Mouse (Mus musculus) megakaryocyte, embryonic 14.5 days (primary cell): ENCODE measurements at regions not wholly inside any gene's neighbourhood (a gene's known extent, or its start where the extent isn't known, plus 50 kb on each side); places are given as distances from the start of the nearest gene placed in this dataset.

Experiments used
- H3K27me3 ChIP-seq: replicated peaks from 2 replicates; pipeline ENCODE3; 2012; ENCODE audit warnings: inconsistent platforms
- H3K36me3 ChIP-seq: replicated peaks from 2 replicates; pipeline ENCODE3; 2012; ENCODE audit warnings: low read length, inconsistent platforms, mixed read lengths
- H3K4me1 ChIP-seq: 2 replicates; pipeline ENCODE4 v1.6.1; 2012; ENCODE audit warnings: inconsistent platforms
- H3K4me3 ChIP-seq: replicated peaks from 2 replicates; pipeline ENCODE3; 2012; ENCODE audit warnings: moderate library complexity, mild to moderate bottlenecking, inconsistent platforms
- H3K9me3 ChIP-seq: 2 replicates; pipeline ENCODE4 v1.6.1; 2012; ENCODE audit warnings: inconsistent platforms
- FLI1 ChIP-seq: IDR thresholded peaks from 2 replicates; pipeline ENCODE4 v1.6.1; 2012; ENCODE audit warnings: low read length, inconsistent platforms, mixed read lengths
- GATA1 ChIP-seq: IDR thresholded peaks from 3 replicates; pipeline ENCODE4 v1.6.1; 2012; ENCODE audit warnings: mixed read lengths, low read length, inconsistent platforms, borderline replicate concordance

DNA sequence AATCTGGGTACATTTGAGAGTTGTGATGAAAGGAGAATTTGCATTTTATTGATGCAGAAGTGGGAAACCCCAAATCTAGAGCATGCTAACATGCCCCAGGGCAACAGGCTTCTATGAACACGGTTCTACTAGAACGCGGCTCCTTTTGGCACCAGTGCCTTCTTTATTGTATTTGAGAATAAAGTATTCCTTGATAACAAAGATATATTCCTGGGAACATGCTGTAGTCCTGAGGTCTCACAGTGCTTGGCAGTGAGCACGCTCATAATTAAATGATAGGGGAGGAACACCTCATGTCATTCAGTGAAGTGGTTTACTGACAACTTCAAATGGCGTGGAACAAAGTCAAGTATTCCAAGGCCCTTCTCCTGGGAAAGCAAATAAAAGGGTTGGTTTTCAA, 212.1 kb upstream of the Osr1 start:
- H3K4me3 ChIP-seq = no peak overlapping the region
- no peak for TF ChIP-seq GATA1
- TF ChIP-seq FLI1 = no peak
- H3K4me1 ChIP-seq = no peaks in the 10 kb centered on the region
- no peaks in the 10 kb centered on the region for H3K27me3 ChIP-seq
- H3K9me3 ChIP-seq = 0 out of 2 replicates have a peak, but pooled peaks cover 12% of the 10 kb centered on the region
- H3K36me3 ChIP-seq = no peaks in the 10 kb centered on the region

DNA sequence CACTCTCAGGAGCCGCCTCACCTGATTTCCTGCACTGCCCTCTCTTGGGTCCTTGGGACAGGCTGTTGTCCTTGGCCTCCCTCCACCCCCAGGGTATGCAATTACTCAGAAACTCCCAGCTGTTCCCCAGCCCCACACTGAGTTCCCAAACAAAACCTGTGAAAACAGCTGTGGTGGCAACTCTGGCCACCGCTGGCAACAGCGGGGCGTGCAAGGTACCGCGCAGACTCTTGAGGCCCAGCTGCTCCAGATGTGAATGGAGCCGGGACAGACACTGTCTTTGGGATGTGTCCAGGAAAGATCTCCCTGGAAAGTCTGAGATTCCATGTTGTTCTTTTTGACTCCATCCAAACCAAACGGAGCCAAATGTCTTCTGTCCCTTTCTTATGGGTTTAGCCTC, 211.0 kb upstream of the Osr1 start:
- Histone ChIP-seq H3K4me3 (no peak overlapping the region), H3K4me1 (no peaks in the 10 kb centered on the region)
- TF ChIP-seq GATA1 = no peak
- no peak for TF ChIP-seq FLI1

DNA sequence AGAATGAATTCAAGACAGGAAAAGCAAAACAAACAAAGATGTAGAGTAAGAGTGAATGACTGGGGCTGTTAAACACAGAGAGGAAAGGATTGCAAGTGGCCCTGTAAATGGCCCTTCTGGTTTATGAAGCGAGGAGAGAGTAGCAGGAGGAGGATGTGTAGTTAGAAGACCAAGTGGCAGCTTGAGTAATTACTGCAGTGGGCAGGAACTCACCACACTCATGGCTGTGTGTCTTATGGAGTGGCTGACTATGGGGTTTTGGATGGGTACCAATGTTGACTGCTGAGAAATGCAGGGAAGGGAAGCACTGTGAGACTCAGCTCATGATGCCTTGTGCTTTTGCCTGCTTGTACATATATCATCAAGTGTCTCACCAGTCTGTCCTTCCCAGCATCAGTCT, 204.0 kb upstream of the Osr1 start:
- Histone ChIP-seq H3K4me3 (no peak overlapping the region), H3K36me3 (no peaks in the 10 kb centered on the region), H3K4me1 (no peaks in the 10 kb centered on the region), H3K27me3 (no peaks in the 10 kb centered on the region), H3K9me3 (peaks cover 3% of the 10 kb centered on the region; the same call in 1 of the 2 replicates)
- no peak for TF ChIP-seq FLI1
- no peak for TF ChIP-seq GATA1

More for the DNA sequence above, 211.0 kb upstream of the Osr1 start:
- Histone ChIP-seq H3K27me3 (no peaks in the 10 kb centered on the region), H3K36me3 (no peaks in the 10 kb centered on the region), H3K9me3 (0 out of 2 replicates have a peak, but pooled peaks cover 12% of the 10 kb centered on the region)

GRCm38 (mm10) chr12:9368682-9369081, 201.2 kb upstream of the Osr1 start:
- TF ChIP-seq FLI1 = no peak
- no peaks in the 10 kb centered on the region for H3K36me3 ChIP-seq
- H3K9me3 ChIP-seq = peaks cover 4% of the 10 kb centered on the region
- no peak overlapping the region for H3K4me3 ChIP-seq
- no peaks in the 10 kb centered on the region for H3K27me3 ChIP-seq
- H3K4me1 ChIP-seq = no peaks in the 10 kb centered on the region

GRCm38 (mm10) chr12:9401956-9402355, 168.0 kb upstream of the Osr1 start:
- H3K4me1 ChIP-seq = no peaks in the 10 kb centered on the region
- TF ChIP-seq GATA1 (no peak), FLI1 (no peak)

DNA sequence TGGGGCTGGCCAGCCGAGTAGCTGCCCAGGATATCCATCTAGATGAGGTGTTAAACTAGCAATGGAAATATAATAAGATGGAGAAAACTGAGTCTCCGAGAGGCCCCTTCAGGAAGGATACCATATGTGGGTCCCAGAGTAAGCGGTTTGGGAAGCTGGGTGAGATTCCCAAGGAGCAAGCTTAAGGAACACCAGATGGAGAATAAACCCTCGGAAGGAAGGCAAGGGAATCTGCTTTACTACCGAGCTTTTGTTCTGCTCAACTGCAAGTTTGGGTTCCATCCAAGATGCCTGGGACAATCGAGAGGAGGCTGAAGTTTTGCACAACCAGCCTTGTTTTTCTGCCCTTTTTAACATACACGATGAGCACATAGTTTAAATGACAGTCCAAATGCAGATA, 164.9 kb upstream of the Osr1 start:
- Histone ChIP-seq H3K27me3 (no peaks in the 10 kb centered on the region), H3K9me3 (no peaks in the 10 kb centered on the region; the same call in 1 of the 2 replicates), H3K4me3 (no peak overlapping the region), H3K4me1 (no peaks in the 10 kb centered on the region), H3K36me3 (no peaks in the 10 kb centered on the region)
- no peak for TF ChIP-seq GATA1
- TF ChIP-seq FLI1 = no peak

More at GRCm38 (mm10) chr12:9401956-9402355, 168.0 kb upstream of the Osr1 start:
- no peaks in the 10 kb centered on the region for H3K27me3 ChIP-seq
- no peak overlapping the region for H3K4me3 ChIP-seq
- no peaks in the 10 kb centered on the region; the same call in 1 of the 2 replicates for H3K9me3 ChIP-seq
- no peaks in the 10 kb centered on the region for H3K36me3 ChIP-seq

GRCm38 (mm10) chr12:9419311-9419710, 150.6 kb upstream of the Osr1 start:
- TF ChIP-seq GATA1 = no peak
- Histone ChIP-seq H3K36me3 (no peaks in the 10 kb centered on the region), H3K4me3 (no peak overlapping the region)

GRCm38 (mm10) chr12:9430656-9431055, 139.3 kb upstream of the Osr1 start:
- Histone ChIP-seq H3K9me3 (peaks cover 5% of the 10 kb centered on the region; the same call in 1 of the 2 replicates), H3K4me3 (no peak overlapping the region), H3K27me3 (no peaks in the 10 kb centered on the region), H3K4me1 (no peaks in the 10 kb centered on the region), H3K36me3 (no peaks in the 10 kb centered on the region)
- TF ChIP-seq GATA1 (no peak), FLI1 (no peak)

More at GRCm38 (mm10) chr12:9419311-9419710, 150.6 kb upstream of the Osr1 start:
- Histone ChIP-seq H3K4me1 (no peaks in the 10 kb centered on the region), H3K9me3 (peaks cover 6% of the 10 kb centered on the region; the same call in 1 of the 2 replicates), H3K27me3 (no peaks in the 10 kb centered on the region)

GRCm38 (mm10) chr12:9438575-9439161, 131.2 kb upstream of the Osr1 start:
- Histone ChIP-seq H3K9me3 (no peaks in the 10 kb centered on the region), H3K36me3 (no peaks in the 10 kb centered on the region), H3K4me3 (no peak overlapping the region), H3K4me1 (no peaks in the 10 kb centered on the region), H3K27me3 (no peaks in the 10 kb centered on the region)
- no peak for TF ChIP-seq FLI1
- no peak for TF ChIP-seq GATA1

DNA sequence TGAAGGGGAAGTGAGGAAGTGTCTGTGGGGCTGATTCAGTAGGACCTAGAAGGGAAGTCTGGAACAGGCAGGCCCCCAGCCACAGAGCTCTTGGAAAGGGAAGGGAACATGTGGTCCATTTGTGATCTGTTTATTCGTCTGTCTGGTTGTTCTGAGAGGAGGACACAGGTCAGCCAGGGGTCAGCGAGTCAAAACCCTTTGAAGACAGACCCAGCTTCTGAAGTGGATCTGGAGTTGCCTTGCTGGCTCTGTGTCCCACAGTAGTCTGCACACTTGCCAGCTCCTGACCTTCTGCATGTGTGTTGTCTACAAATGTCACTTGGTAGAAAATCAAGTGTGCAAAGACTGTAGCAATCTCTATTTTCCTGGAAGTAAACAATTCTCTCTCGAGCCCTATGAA, 119.3 kb upstream of the Osr1 start:
- H3K4me1 ChIP-seq = no peaks in the 10 kb centered on the region
- no peaks in the 10 kb centered on the region for H3K36me3 ChIP-seq
- no peak overlapping the region for H3K4me3 ChIP-seq
- TF ChIP-seq GATA1 (no peak), FLI1 (no peak)
- H3K9me3 ChIP-seq = peaks cover 13% of the 10 kb centered on the region
- no peaks in the 10 kb centered on the region for H3K27me3 ChIP-seq

DNA sequence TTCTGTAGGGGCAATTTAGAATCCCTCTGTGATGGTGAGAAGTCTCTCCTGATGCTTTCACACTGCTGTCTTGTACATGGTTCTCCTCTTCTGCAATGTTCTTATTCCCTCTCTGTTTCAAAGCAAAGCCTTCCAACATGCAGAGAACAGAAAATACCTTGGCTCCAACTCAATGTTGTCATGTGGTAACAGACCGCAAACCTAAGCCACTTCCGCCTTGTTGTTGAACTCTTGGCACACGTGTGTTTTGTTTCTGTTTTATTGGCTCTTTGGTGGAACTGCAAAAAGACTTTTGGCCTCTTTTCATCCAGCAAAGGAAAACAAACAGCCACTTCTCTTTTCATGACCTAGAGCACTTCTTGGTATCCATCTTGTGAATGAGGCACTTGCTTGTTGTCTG, 109.7 kb upstream of the Osr1 start:
- Histone ChIP-seq H3K9me3 (0 out of 2 replicates have a peak, but pooled peaks cover 3% of the 10 kb centered on the region), H3K4me3 (no peak overlapping the region), H3K4me1 (no peaks in the 10 kb centered on the region), H3K27me3 (no peaks in the 10 kb centered on the region), H3K36me3 (no peaks in the 10 kb centered on the region)
- TF ChIP-seq GATA1 (no peak), FLI1 (no peak)
